Mouse (Mus musculus): ENCODE results near the gene Gps1. TPM values are rescaled to one million over a fixed set of nuclear protein-coding genes. Genes with fewer than 3 reads are reported as not detected.
"Not testable (repeated sequence)": the region's sequence is repeated elsewhere in the genome, so short reads cannot be mapped to it uniquely, and the experiment has no call there.

Gene Gps1
- total RNA-seq, 2 experiments from 2014 or later, result 147 to 153 TPM

- DNase-seq (ENCODE audit: extremely low spot score in 1 of 2, low spot score in 1 of 2), result no peak
Observed at GRCm38 (mm10) chr11:120783426-120784063, 527 bp upstream of the Gps1 start.

- DNase-seq (ENCODE audit: extremely low spot score in 1 of 2, low spot score in 1 of 2), result no peak
Observed at GRCm38 (mm10) chr11:120785145-120785544, 1.1 kb downstream of the Gps1 start.

- DNase-seq (ENCODE audit: extremely low spot score in 1 of 2, low spot score in 1 of 2), result not testable (repeated sequence)
Observed at GRCm38 (mm10) chr11:120788460-120788859, 4.4 kb downstream of the Gps1 start.

- DNase-seq (ENCODE audit: extremely low spot score in 1 of 2, low spot score in 1 of 2), result no peak
Observed at GRCm38 (mm10) chr11:120789355-120789754, 5.3 kb downstream of the Gps1 start.

GRCm38 (mm10) chr11:120789810-120790209 lies 5.7 kb downstream of the Gps1 start:
- DNase-seq (ENCODE audit: extremely low spot score in 1 of 2, low spot score in 1 of 2), result no peak

GRCm38 (mm10) chr11:120792652-120793051 lies 8.6 kb downstream of the Gps1 start:
- DNase-seq (ENCODE audit: extremely low spot score in 1 of 2, low spot score in 1 of 2), result no peak

- DNase-seq (ENCODE audit: extremely low spot score in 1 of 2, low spot score in 1 of 2), result peak; percentile 99
Observed at GRCm38 (mm10) chr11:120795756-120796613, 11.9 kb downstream of the Gps1 start, which contains the start of gene Dus1l. Gene Dus1l, minus strand, starts transcription at chr11:120796403.

- DNase-seq (ENCODE audit: extremely low spot score in 1 of 2, low spot score in 1 of 2), result no peak
Observed at GRCm38 (mm10) chr11:120796614-120796946, 12.5 kb downstream of the Gps1 start.

GRCm38 (mm10) chr11:120798244-120798643 lies 14.2 kb downstream of the Gps1 start:
- DNase-seq (ENCODE audit: extremely low spot score in 1 of 2, low spot score in 1 of 2), result no peak

- no peak for DNase-seq (ENCODE audit: extremely low spot score in 1 of 2, low spot score in 1 of 2)
Observed at GRCm38 (mm10) chr11:120799316-120799890, 15.3 kb downstream of the Gps1 start.

GRCm38 (mm10) chr11:120800061-120800904 lies 16.2 kb downstream of the Gps1 start:
- DNase-seq (ENCODE audit: extremely low spot score in 1 of 2, low spot score in 1 of 2), result peak; percentile 69 to 94

GRCm38 (mm10) chr11:120804274-120804673 lies 20.2 kb downstream of the Gps1 start:
- no peak for DNase-seq (ENCODE audit: extremely low spot score in 1 of 2, low spot score in 1 of 2)

- no peak for DNase-seq (ENCODE audit: extremely low spot score in 1 of 2, low spot score in 1 of 2)
Observed at GRCm38 (mm10) chr11:120804769-120805168, 20.7 kb downstream of the Gps1 start.

GRCm38 (mm10) chr11:120805375-120806298 lies 21.6 kb downstream of the Gps1 start:
- DNase-seq (ENCODE audit: extremely low spot score in 1 of 2, low spot score in 1 of 2), result no peak

- no peak for DNase-seq (ENCODE audit: extremely low spot score in 1 of 2, low spot score in 1 of 2)
Observed at GRCm38 (mm10) chr11:120808010-120808409, 23.9 kb downstream of the Gps1 start.

- DNase-seq (ENCODE audit: extremely low spot score in 1 of 2, low spot score in 1 of 2), result peak in 1 of 2 experiments; percentile 15
Observed at GRCm38 (mm10) chr11:120812068-120812467, 28.0 kb downstream of the Gps1 start.

GRCm38 (mm10) chr11:120817358-120817757 lies 33.3 kb downstream of the Gps1 start:
- no peak for DNase-seq (ENCODE audit: extremely low spot score in 1 of 2, low spot score in 1 of 2)

- DNase-seq (ENCODE audit: extremely low spot score in 1 of 2, low spot score in 1 of 2), result no peak
Observed at GRCm38 (mm10) chr11:120818251-120818650, 34.2 kb downstream of the Gps1 start.

- no peak for DNase-seq (ENCODE audit: extremely low spot score in 1 of 2, low spot score in 1 of 2)
Observed at GRCm38 (mm10) chr11:120819556-120819955, 35.5 kb downstream of the Gps1 start.
